8 mouse cellular contexts compared by ENCODE assay signal in genomic region chr19:47937443-47938406, GRCm38 (mm10). TPM values are rescaled to one million over a fixed set of nuclear protein-coding genes. Genes with fewer than 3 reads are reported as not detected.
DNase-seq lines count a peak whose midpoint lies in the region; ATAC-seq and TF ChIP-seq lines count a peak whose summit lies in the region.

TSS of gene Cfap58 (plus strand) at chr19:47937675.

- peak within 1 kb of the TSS; percentile 70 for H3K4me2 ChIP-seq in forebrain, embryonic 14.5 days (ENCODE audit: low read length)
- peak within 1 kb of the TSS; percentile 79 for H3K4me2 ChIP-seq in hindbrain, embryonic 16.5 days (ENCODE audit: low read length)
- peak within 1 kb of the TSS; percentile 69 for H3K4me2 ChIP-seq in midbrain, postnatal 0 days (ENCODE audit: low read depth, low read length, poor library complexity, severe bottlenecking)

- H3K79me2 ChIP-seq in liver, adult 2 months (ENCODE audit: control insufficient read depth, insufficient read depth, low read length), result no peaks in the 10 kb centered on the region

- no peaks in the 10 kb centered on the region for H3K36me3 ChIP-seq in erythroblast, embryonic 14.5 days (ENCODE audit: control insufficient read depth)
- H3K36me3 ChIP-seq in forebrain, embryonic 14.5 days (ENCODE audit: control insufficient read depth, insufficient read depth, low read length), result no peaks in the 10 kb centered on the region
- no peaks in the 10 kb centered on the region for H3K36me3 ChIP-seq in hindbrain, embryonic 16.5 days (ENCODE audit: control insufficient read depth, insufficient read depth, low read length)
- no peaks in the 10 kb centered on the region for H3K36me3 ChIP-seq in liver, adult 2 months (ENCODE audit: control insufficient read depth, insufficient read depth, low read length)
- no peaks in the 10 kb centered on the region for H3K36me3 ChIP-seq in midbrain, postnatal 0 days (ENCODE audit: insufficient read depth, low read length)

- TF ChIP-seq CTCF in liver, adult 2 months (IDR thresholded peaks at IDR 0.05; ENCODE audit: low read depth, low read length), result no peak
- peak; percentile 60 for TF ChIP-seq CTCF in midbrain, postnatal 0 days (IDR thresholded peaks at IDR 0.05)

- peak within 1 kb of the TSS; percentile 44; the same call in 1 of the 2 replicates for H3K27ac ChIP-seq in forebrain, embryonic 14.5 days (ENCODE audit: low read depth, low read length)
- H3K27ac ChIP-seq in hindbrain, embryonic 16.5 days (ENCODE audit: low read depth, low read length), result peak within 1 kb of the TSS; percentile 57; the same call in 1 of the 2 replicates
- H3K27ac ChIP-seq in liver, adult 2 months (replicated peaks; ENCODE audit: insufficient read depth, low read depth, low read length), result no peak within 1 kb of the TSS
- H3K27ac ChIP-seq in midbrain, postnatal 0 days (ENCODE audit: low read depth, low read length), result peak within 1 kb of the TSS; percentile 33

- DNase-seq in adrenal gland, postnatal 10 days, result peak; percentile 58
- DNase-seq in forebrain, embryonic 14.5 days (ENCODE audit: low spot score), result peak; percentile 88
- no peak for DNase-seq in liver, adult 2 months (ENCODE audit: extremely low read depth, low read depth, low spot score)
- DNase-seq in midbrain, postnatal 0 days (ENCODE audit: low spot score), result peak; percentile 89
- DNase-seq in spleen, postnatal 4 days (ENCODE audit: low spot score in 2 of 2), result peak; percentile 66 to 82

- peak within 1 kb of the TSS; percentile 56 for H3K9ac ChIP-seq in forebrain, embryonic 14.5 days (ENCODE audit: low read length)
- H3K9ac ChIP-seq in hindbrain, embryonic 16.5 days (ENCODE audit: low read depth, low read length), result peak within 1 kb of the TSS; percentile 58
- no peak within 1 kb of the TSS for H3K9ac ChIP-seq in liver, adult 2 months (ENCODE audit: low read depth, low read length)
- peak within 1 kb of the TSS; percentile 46 for H3K9ac ChIP-seq in midbrain, postnatal 0 days (replicated peaks; ENCODE audit: low read length, poor library complexity, severe bottlenecking)

- H3K27me3 ChIP-seq in erythroblast, embryonic 14.5 days (ENCODE audit: control insufficient read depth), result peaks cover 31% of the 10 kb centered on the region
- no peaks in the 10 kb centered on the region for H3K27me3 ChIP-seq in forebrain, embryonic 14.5 days (replicated peaks; ENCODE audit: control insufficient read depth, insufficient read depth, low read length)
- no peaks in the 10 kb centered on the region for H3K27me3 ChIP-seq in hindbrain, embryonic 16.5 days (replicated peaks; ENCODE audit: control insufficient read depth, insufficient read depth, low read length)
- H3K27me3 ChIP-seq in liver, adult 2 months (ENCODE audit: control insufficient read depth, insufficient read depth, low read length), result peaks cover 3% of the 10 kb centered on the region; the same call in 1 of the 2 replicates
- H3K27me3 ChIP-seq in midbrain, postnatal 0 days (ENCODE audit: insufficient read depth, low read length), result no peaks in the 10 kb centered on the region

- 4% methylated on average over 41 of the region's 41 CpGs for WGBS in forebrain, embryonic 14.5 days
- WGBS in hindbrain, embryonic 16.5 days, result 3% methylated on average over 41 of the region's 41 CpGs
- 10% methylated on average over 41 of the region's 41 CpGs for WGBS in liver, adult 2 months
- 3% methylated on average over 41 of the region's 41 CpGs for WGBS in midbrain, postnatal 0 days

- no peak for ATAC-seq in erythroblast, adult 5-6 weeks (replicated peaks; ENCODE audit: low FRiP score, poor library complexity, severe bottlenecking)
- ATAC-seq in forebrain, embryonic 14.5 days, result peak; percentile 91
- peak; percentile 92 for ATAC-seq in hindbrain, embryonic 16.5 days
- peak; percentile 88 for ATAC-seq in midbrain, postnatal 0 days (ENCODE audit: low FRiP score)

- TF ChIP-seq POLR2A in liver, adult 2 months (IDR thresholded peaks at IDR 0.05; ENCODE audit: extremely low read depth, insufficient read depth, low read length), result no peak

- H3K9me3 ChIP-seq in erythroblast, embryonic 14.5 days (ENCODE audit: control insufficient read depth, low read length), result no peaks in the 10 kb centered on the region
- H3K9me3 ChIP-seq in forebrain, embryonic 14.5 days (replicated peaks; ENCODE audit: control insufficient read depth, low read length), result no peaks in the 10 kb centered on the region
- H3K9me3 ChIP-seq in hindbrain, embryonic 16.5 days (ENCODE audit: control insufficient read depth, low read length), result no peaks in the 10 kb centered on the region
- no peaks in the 10 kb centered on the region for H3K9me3 ChIP-seq in midbrain, postnatal 0 days (ENCODE audit: low read length)

- peaks cover 7% of the 10 kb centered on the region for H3K4me1 ChIP-seq in erythroblast, embryonic 14.5 days (ENCODE audit: control insufficient read depth)
- H3K4me1 ChIP-seq in forebrain, embryonic 14.5 days (ENCODE audit: control insufficient read depth, insufficient read depth, low read length), result 0 out of 2 replicates have a peak, but pooled peaks cover 5% of the 10 kb centered on the region
- H3K4me1 ChIP-seq in hindbrain, embryonic 16.5 days (ENCODE audit: control insufficient read depth, insufficient read depth, low read depth, low read length), result peaks cover 5% of the 10 kb centered on the region; the same call in 1 of the 2 replicates
- peaks cover 3% of the 10 kb centered on the region; the same call in 1 of the 2 replicates for H3K4me1 ChIP-seq in liver, adult 2 months (ENCODE audit: control insufficient read depth, insufficient read depth, low read length)
- no peaks in the 10 kb centered on the region for H3K4me1 ChIP-seq in midbrain, postnatal 0 days (ENCODE audit: insufficient read depth, low read length)

- H3K4me3 ChIP-seq in erythroblast, embryonic 14.5 days (replicated peaks), result peak within 1 kb of the TSS; percentile 10
- H3K4me3 ChIP-seq in forebrain, embryonic 14.5 days (ENCODE audit: low read depth, low read length), result peak within 1 kb of the TSS; percentile 38
- peak within 1 kb of the TSS; percentile 50 for H3K4me3 ChIP-seq in hindbrain, embryonic 16.5 days (ENCODE audit: low read length)
- peak within 1 kb of the TSS; percentile 31 for H3K4me3 ChIP-seq in liver, adult 2 months (ENCODE audit: insufficient read depth, low read depth, low read length)
- H3K4me3 ChIP-seq in midbrain, postnatal 0 days (ENCODE audit: low read depth, low read length), result peak within 1 kb of the TSS; percentile 36

RNA-seq across cellular contexts. Expression of gene Cfap58, which starts in this region (rescaled TPM):
- polyA plus RNA-seq in erythroblast, embryonic 14.5 days (2012), result not detected in 2 replicates
- total RNA-seq in erythroblast, adult 5-6 weeks (2015; ENCODE audit: low replicate concordance), result not detected in 2 replicates
- not detected in 2 replicates for total RNA-seq in erythroblast, adult 5-6 weeks (2017; ENCODE audit: low replicate concordance)
- total RNA-seq in adrenal gland, postnatal 10 days (2021), result under 1 TPM in 1 of 2 experiments, not detected in 1; 0.06 TPM
- polyA plus RNA-seq in forebrain, embryonic 14.5 days (2014; fragmentation: Nextera tagmentation; extraction: Ambion mirVana), result 0.37 and 0.50 TPM in 2 replicates
- polyA plus RNA-seq in hindbrain, embryonic 16.5 days (2015; fragmentation: Nextera tagmentation; extraction: Ambion mirVana), result 0.60 and 0.88 TPM in 2 replicates
- total RNA-seq in liver, adult 2 months (2014; rRNA removed), result not detected in 2 replicates
- polyA plus RNA-seq in liver, adult 2 months (2012; rRNA removed), result not detected in 2 replicates
- 0.38 and 1.2 TPM in 2 replicates for total RNA-seq in midbrain, postnatal 0 days (2014; rRNA removed)
- 0.54 and 0.91 TPM in 2 replicates for polyA plus RNA-seq in midbrain, postnatal 0 days (2015; fragmentation: Nextera tagmentation; extraction: Ambion mirVana)

Comparison
In these comparisons a context has a peak if more than half of its experiments do, and no peak if none do; other contexts are left out.
1. Peak in DNase-seq in adrenal gland, postnatal 10 days; RNA of the gene not detected or under 1 TPM.
2. Peak in DNase-seq, ATAC-seq, H3K4me3 ChIP-seq, H3K27ac ChIP-seq, H3K9ac ChIP-seq and H3K4me2 ChIP-seq in forebrain, embryonic 14.5 days; RNA of the gene not detected or under 1 TPM.
3. Peak in ATAC-seq, H3K4me3 ChIP-seq, H3K27ac ChIP-seq, H3K9ac ChIP-seq and H3K4me2 ChIP-seq in hindbrain, embryonic 16.5 days; RNA of the gene not detected or under 1 TPM.